15 mouse cellular contexts compared by ENCODE assay signal in genomic region chr2:104130165-104130564, GRCm38 (mm10). TPM values are rescaled to one million over a fixed set of nuclear protein-coding genes. Genes with fewer than 3 reads are reported as not detected.
A peak's percentile ranks its signal among the peaks of the same experiment; 100 is the strongest.
DNase-seq lines count a peak whose midpoint lies in the region; ATAC-seq and TF ChIP-seq lines count a peak whose summit lies in the region.
"Had no signal": no experiment of that assay in that cellular context is flagged by ENCODE, and none has a peak within 500 bp of the region (broad histone marks: within the 10 kb centered on the region; RNA-seq: fewer than 3 reads in every experiment).

No protein-coding gene starts in this region.

- no peak overlapping the region for H3K9ac ChIP-seq in liver, postnatal 0 days (replicated peaks)
- no peak overlapping the region for H3K9ac ChIP-seq in hindbrain, embryonic 11.5 days (ENCODE audit: low read depth, low read length)

- H3K36me3 ChIP-seq in heart, embryonic 10.5 days: no peaks in the 10 kb centered on the region
- no peaks in the 10 kb centered on the region for H3K36me3 ChIP-seq in liver, postnatal 0 days (replicated peaks; ENCODE audit: insufficient read depth, low read length)
- no peaks in the 10 kb centered on the region for H3K36me3 ChIP-seq in hindbrain, embryonic 11.5 days (ENCODE audit: control insufficient read depth, insufficient read depth, low read length)

- peak; percentile 94 for DNase-seq in heart, embryonic 10.5 days (ENCODE audit: low spot score)
- no peak for DNase-seq in heart, adult 9 months (ENCODE audit: low spot score in 2 of 2)
- peak; percentile 42 for DNase-seq in spleen, adult 12 weeks (ENCODE audit: low spot score)
- no peak for DNase-seq in spleen, adult 18-20 months
- DNase-seq in liver, postnatal 0 days: peak; percentile 81
- no peak for DNase-seq in hindbrain, embryonic 11.5 days (ENCODE audit: low spot score)
- DNase-seq in adipocyte (ENCODE audit: low spot score): no peak
- DNase-seq in thymus, adult 18-20 months: no peak
- DNase-seq: adrenal gland, postnatal 25 days; cerebellum, postnatal 25 days; kidney, adult 8-10 months had no signal

- peak; percentile 95 for ATAC-seq in liver, postnatal 0 days
- ATAC-seq in hindbrain, embryonic 11.5 days (ENCODE audit: low FRiP score): no peak

- H3K4me1 ChIP-seq in heart, embryonic 10.5 days: peaks cover 42% of the 10 kb centered on the region
- peaks cover 17% of the 10 kb centered on the region for H3K4me1 ChIP-seq in liver, postnatal 0 days (ENCODE audit: insufficient read depth)
- H3K4me1 ChIP-seq in hindbrain, embryonic 11.5 days (replicated peaks; ENCODE audit: control insufficient read depth, insufficient read depth, low read length): no peaks in the 10 kb centered on the region

- TF ChIP-seq EP300 in liver, postnatal 0 days (IDR thresholded peaks at IDR 0.05; ENCODE audit: low read depth): peak; percentile 97

- 0 out of 2 replicates have a peak, but pooled peaks cover 7% of the 10 kb centered on the region for H3K27me3 ChIP-seq in heart, embryonic 10.5 days (ENCODE audit: insufficient read depth, poor library complexity, severe bottlenecking)
- peaks cover 6% of the 10 kb centered on the region; the same call in 1 of the 2 replicates for H3K27me3 ChIP-seq in liver, postnatal 0 days (ENCODE audit: insufficient read depth, low read length)
- no peaks in the 10 kb centered on the region; the same call in 1 of the 2 replicates for H3K27me3 ChIP-seq in hindbrain, embryonic 11.5 days (ENCODE audit: control insufficient read depth, insufficient read depth, low read length)

- no peaks in the 10 kb centered on the region for H3K9me3 ChIP-seq in heart, embryonic 10.5 days
- no peaks in the 10 kb centered on the region for H3K9me3 ChIP-seq in liver, postnatal 0 days (ENCODE audit: low read length)
- H3K9me3 ChIP-seq in hindbrain, embryonic 11.5 days (ENCODE audit: control insufficient read depth, low read length): no peaks in the 10 kb centered on the region
- H3K9me3 ChIP-seq: megakaryocyte, embryonic 14.5 days had no signal

- peak overlapping the region; percentile 53; the same call in 1 of the 2 replicates for H3K27ac ChIP-seq in heart, embryonic 10.5 days
- peak overlapping the region; percentile 76 for H3K27ac ChIP-seq in liver, postnatal 0 days (ENCODE audit: low read depth)
- H3K27ac ChIP-seq in hindbrain, embryonic 11.5 days (ENCODE audit: low read depth, low read length): no peak overlapping the region

- no peak overlapping the region for H3K4me3 ChIP-seq in heart, embryonic 10.5 days
- H3K4me3 ChIP-seq in liver, postnatal 0 days (ENCODE audit: low read depth, low read length): no peak overlapping the region
- no peak overlapping the region for H3K4me3 ChIP-seq in hindbrain, embryonic 11.5 days (ENCODE audit: low read depth, low read length)
- H3K4me3 ChIP-seq: megakaryocyte, embryonic 14.5 days had no signal

- WGBS in heart, embryonic 10.5 days: 43% methylated on average over 6 of the region's 6 CpGs
- 55% methylated on average over 6 of the region's 6 CpGs for WGBS in liver, postnatal 0 days (ENCODE audit: insufficient replicate concordance)
- 92% methylated on average over 6 of the region's 6 CpGs for whole genome bisulfite sequencing in hindbrain, embryonic 11.5 days

- no peak for TF ChIP-seq CTCF in liver, postnatal 0 days (IDR thresholded peaks at IDR 0.05; ENCODE audit: low read depth)

- H3K4me2 ChIP-seq in liver, postnatal 0 days (ENCODE audit: low read depth, low read length): peak overlapping the region; percentile 54
- H3K4me2 ChIP-seq in hindbrain, embryonic 11.5 days (replicated peaks; ENCODE audit: low read depth, low read length): no peak overlapping the region

RNA-seq across cellular contexts. Expression of gene A930018P22Rik, which starts 7.6 kb away (rescaled TPM):
- polyA plus RNA-seq in heart, embryonic 10.5 days (2016; fragmentation: Nextera tagmentation; extraction: Ambion mirVana): 0.55 and 0.71 TPM in 2 replicates
- 0.70 and 1.3 TPM in 2 replicates for polyA plus RNA-seq in liver, postnatal 0 days (2015; fragmentation: Nextera tagmentation; extraction: Ambion mirVana)
- polyA plus RNA-seq in hindbrain, embryonic 11.5 days (2014; fragmentation: Nextera tagmentation; extraction: Ambion mirVana): 0.18 TPM in 1 of 2 replicates, not detected in the other
- polyA plus RNA-seq: forebrain, embryonic 11.5 days; neural tube, embryonic 14.5 days; spleen, adult 2 months had no signal

RNA-seq across cellular contexts. Expression of gene Cd59a, which starts 34.6 kb away (rescaled TPM):
- 70.8 and 82.0 TPM in 2 replicates for polyA plus RNA-seq in heart, embryonic 10.5 days (2016; fragmentation: Nextera tagmentation; extraction: Ambion mirVana)
- polyA plus RNA-seq in liver, postnatal 0 days (2015; fragmentation: Nextera tagmentation; extraction: Ambion mirVana): 73.8 and 76.9 TPM in 2 replicates
- polyA plus RNA-seq in hindbrain, embryonic 11.5 days (2014; fragmentation: Nextera tagmentation; extraction: Ambion mirVana): 31.7 and 32.3 TPM in 2 replicates

Comparison
In these comparisons a context has a peak if more than half of its experiments do, and no peak if none do; other contexts are left out.
1. DNase-seq: peak in heart, embryonic 10.5 days (single experiment), spleen, adult 12 weeks (single experiment) and liver, postnatal 0 days (single experiment); none in heart, adult 9 months (0 of 2), spleen, adult 18-20 months (0 of 2), hindbrain, embryonic 11.5 days (single experiment), adipocyte (single experiment) and thymus, adult 18-20 months (0 of 2).